Mouse (Mus musculus) thymus, adult 2 months (tissue): Measurements from ENCODE around the gene Sspo.

Experiments used
- CTCF ChIP-seq: fragments of 200-500 bp; IDR thresholded peaks from 2 replicates; pipeline ENCODE4 v1.5.1; 2012; ENCODE audit warnings: mild to moderate bottlenecking, control low read depth, low read length, moderate library complexity, borderline replicate concordance; ENCODE audit not compliant: control insufficient read depth, poor library complexity, insufficient read depth; ENCODE audit errors: extremely low read depth
- POLR2A ChIP-seq: fragments of 200-500 bp; IDR thresholded peaks from 2 replicates; pipeline ENCODE4 v1.6.1; 2012; ENCODE audit warnings: mild to moderate bottlenecking, low read length, control low read depth, moderate library complexity; ENCODE audit not compliant: control insufficient read depth, poor library complexity, insufficient read depth; ENCODE audit errors: extremely low read depth

DNA sequence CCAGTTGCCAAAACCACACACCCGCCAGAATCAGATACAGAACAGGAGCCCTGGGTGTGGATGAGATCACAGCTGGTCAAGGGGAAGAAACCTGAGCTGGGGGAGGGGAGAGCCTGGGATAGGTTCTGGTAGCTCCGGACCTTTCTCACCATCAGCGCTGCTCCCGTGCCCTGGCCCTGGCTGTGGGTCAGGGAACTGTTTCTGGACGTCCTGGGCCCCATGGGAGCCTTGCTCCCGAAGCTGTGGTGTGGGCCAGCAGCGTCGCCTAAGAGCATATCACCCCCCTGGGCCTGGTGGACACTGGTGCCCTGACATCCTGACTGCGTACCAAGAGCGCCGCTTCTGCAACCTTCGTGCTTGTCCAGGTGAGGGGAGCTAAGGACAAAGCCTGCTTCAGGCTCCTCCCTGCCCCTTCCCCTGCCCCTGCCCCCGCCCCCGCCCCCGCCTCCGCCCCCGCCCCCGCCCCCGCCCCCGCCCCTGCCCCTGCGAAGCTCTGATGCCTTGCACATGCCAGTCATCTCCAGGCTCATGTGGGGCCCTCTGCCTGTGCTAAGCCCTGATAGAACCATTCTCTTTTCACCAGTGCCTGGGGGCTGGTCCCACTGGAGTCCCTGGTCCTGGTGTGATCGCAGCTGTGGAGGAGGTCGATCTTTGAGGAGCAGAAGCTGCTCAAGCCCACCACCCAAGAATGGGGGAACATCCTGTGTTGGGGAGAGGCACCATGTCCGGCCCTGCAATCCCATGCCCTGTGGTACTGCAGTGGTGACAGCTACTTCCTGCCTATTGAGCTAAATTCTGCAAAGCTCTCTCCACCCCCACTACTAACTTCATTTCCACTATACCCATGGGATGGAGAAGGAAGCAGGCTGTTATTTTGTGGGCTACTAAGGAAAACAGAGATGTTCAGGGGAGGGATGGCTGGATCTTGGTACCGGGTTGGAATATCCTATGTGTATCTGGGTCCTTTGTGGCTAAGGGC, 40.0 kb downstream of the Sspo start:
- TF ChIP-seq CTCF (no peak), POLR2A (no peak)
